In the genomic region with DNA sequence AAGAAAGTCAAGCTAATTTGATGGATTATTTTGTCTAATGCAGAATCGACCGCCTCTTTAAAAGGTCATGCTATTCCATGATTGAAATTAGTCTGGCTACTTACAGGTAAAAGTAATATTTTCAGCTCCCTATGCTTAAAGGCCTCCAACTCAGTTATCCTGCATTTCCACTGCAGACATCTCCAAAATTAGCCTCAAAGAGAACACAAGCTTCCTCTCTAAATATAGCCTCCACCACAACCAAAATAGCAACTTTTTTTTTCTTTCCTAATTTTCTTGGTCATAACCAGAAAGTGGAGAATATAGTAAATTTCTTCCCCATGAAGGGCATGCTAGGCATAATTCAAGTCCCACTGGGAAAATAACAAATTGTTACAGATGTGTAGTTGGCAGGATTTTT, we compare ENCODE assay signal across 33 mouse cellular contexts.
"Had no signal": no experiment of that assay in that cellular context is flagged by ENCODE, and none has a peak within 500 bp of the region (broad histone marks: within the 10 kb centered on the region; RNA-seq: fewer than 3 reads in every experiment).

No protein-coding gene starts in this region.

- H3K27ac ChIP-seq: heart, embryonic 13.5 days; heart, embryonic 15.5 days; hindbrain, embryonic 10.5 days; hindbrain, embryonic 12.5 days; hindbrain, embryonic 13.5 days; hindbrain, embryonic 14.5 days; hindbrain, embryonic 15.5 days; hindbrain, postnatal 0 days; intestine, embryonic 15.5 days; kidney, embryonic 15.5 days; kidney, postnatal 0 days; layer of hippocampus, adult 2 months; left cerebral cortex, adult 2 months had no signal

- H3K36me3 ChIP-seq: heart, embryonic 12.5 days; heart, embryonic 13.5 days; heart, embryonic 15.5 days; hindbrain, embryonic 10.5 days; hindbrain, embryonic 12.5 days; hindbrain, embryonic 13.5 days; hindbrain, embryonic 15.5 days; intestine, embryonic 15.5 days; kidney, embryonic 15.5 days had no signal

- DNase-seq: heart, postnatal 14 days; heart, postnatal 36 days; kidney, adult 11 months; kidney, adult 18-20 months; kidney, adult 2 months; kidney, adult 8-10 months; kidney, adult 9 months; kidney, postnatal 10 days; kidney, postnatal 14 days; kidney, postnatal 25 days; kidney, postnatal 36 days; kidney, postnatal 4 days; layer of hippocampus, adult 9-11 months; layer of hippocampus, postnatal 36 days had no signal

- H3K27me3 ChIP-seq: heart, embryonic 12.5 days; heart, embryonic 13.5 days; heart, embryonic 15.5 days; hindbrain, embryonic 12.5 days; hindbrain, embryonic 13.5 days; hindbrain, embryonic 15.5 days; intestine, embryonic 15.5 days; kidney, embryonic 15.5 days had no signal

- H3K9ac ChIP-seq: heart, embryonic 12.5 days; heart, embryonic 13.5 days; heart, embryonic 15.5 days; hindbrain, embryonic 12.5 days; hindbrain, embryonic 13.5 days; hindbrain, embryonic 14.5 days; hindbrain, embryonic 15.5 days; intestine, embryonic 15.5 days; kidney, embryonic 15.5 days had no signal

- H3K4me1 ChIP-seq: heart, embryonic 12.5 days; hindbrain, embryonic 10.5 days; hindbrain, embryonic 12.5 days; hindbrain, embryonic 13.5 days; hindbrain, embryonic 15.5 days; intestine, embryonic 15.5 days; kidney, embryonic 15.5 days had no signal

- H3K9me3 ChIP-seq: heart, embryonic 12.5 days; heart, embryonic 13.5 days; heart, embryonic 15.5 days; hindbrain, embryonic 10.5 days; hindbrain, embryonic 12.5 days; hindbrain, embryonic 13.5 days; hindbrain, embryonic 15.5 days; intestine, embryonic 15.5 days; kidney, embryonic 15.5 days had no signal

- H3K4me2 ChIP-seq: heart, embryonic 11.5 days; heart, embryonic 12.5 days; heart, embryonic 13.5 days; heart, embryonic 15.5 days; hindbrain, embryonic 12.5 days; hindbrain, embryonic 13.5 days; hindbrain, embryonic 14.5 days; hindbrain, embryonic 15.5 days; intestine, embryonic 15.5 days; kidney, embryonic 15.5 days had no signal

- H3K4me3 ChIP-seq: heart, embryonic 12.5 days; heart, embryonic 13.5 days; heart, embryonic 15.5 days; hindbrain, embryonic 10.5 days; hindbrain, embryonic 12.5 days; hindbrain, embryonic 13.5 days; hindbrain, embryonic 15.5 days; intestine, embryonic 15.5 days; kidney, embryonic 15.5 days; layer of hippocampus, adult 2 months; left cerebral cortex, adult 2 months had no signal

- ATAC-seq: hindbrain, embryonic 16.5 days; hindbrain, postnatal 0 days; inflammation-experienced regulatory T-cells, adult 6 months; intestine, embryonic 15.5 days; intestine, embryonic 16.5 days; intestine, postnatal 0 days had no signal
